Mouse (Mus musculus): ENCODE results near the gene Gng13. TPM values are rescaled to one million over a fixed set of nuclear protein-coding genes. Genes with fewer than 3 reads are reported as not detected.

Gng13 gene
- polyA plus RNA-seq (2012; rRNA removed): not detected in 2 replicates

DNA sequence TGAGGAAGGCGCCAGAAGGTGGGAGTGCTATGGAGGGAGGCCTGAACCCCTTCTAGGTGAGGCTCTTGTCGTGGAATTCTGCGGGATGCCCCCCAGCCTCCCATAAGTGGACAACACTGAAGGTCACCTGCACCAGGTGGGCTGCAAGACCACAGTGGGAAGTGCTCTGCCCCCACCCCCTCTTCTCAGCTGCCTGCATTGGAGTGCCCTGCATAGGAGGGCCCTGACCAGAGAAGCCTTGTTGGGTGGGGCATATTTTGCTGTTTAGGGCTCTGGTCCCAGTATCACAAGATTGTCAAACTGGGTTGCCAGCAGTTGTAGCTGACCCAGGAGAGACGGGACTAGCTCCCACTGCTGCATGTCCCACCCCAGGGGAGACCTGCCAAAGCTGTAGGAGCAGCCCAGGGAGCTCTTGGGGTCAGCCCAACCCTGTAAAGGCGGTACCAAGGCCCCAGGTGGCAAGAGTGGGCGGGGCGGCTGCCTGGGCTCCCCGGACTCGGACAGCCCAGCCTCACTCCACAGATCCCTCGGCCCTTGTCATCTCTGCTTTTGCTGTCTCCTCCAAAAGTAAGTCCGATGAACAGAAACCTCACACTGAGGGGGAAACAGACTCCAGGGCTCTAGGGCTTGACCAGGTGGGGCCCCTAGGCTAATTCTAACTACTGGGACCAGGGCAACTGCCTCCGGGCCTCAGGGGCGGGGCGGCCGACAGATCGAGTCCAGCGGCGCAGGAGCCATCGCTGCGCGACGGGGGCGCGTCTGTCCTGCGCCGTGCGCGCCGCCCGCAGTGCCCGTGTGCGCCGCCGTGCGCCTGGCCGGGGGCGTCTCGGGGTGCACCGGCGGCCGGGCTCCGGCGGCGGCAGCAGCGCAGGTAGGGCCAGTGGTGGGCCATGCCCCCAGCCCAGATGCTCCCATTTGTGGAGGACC lies at the start of gene Gng13:
Gene Gng13, plus strand, starts transcription at position 461 of the 927 bp plus-strand sequence.
- peak; percentile 20 for DNase-seq (ENCODE audit: low spot score)

DNA sequence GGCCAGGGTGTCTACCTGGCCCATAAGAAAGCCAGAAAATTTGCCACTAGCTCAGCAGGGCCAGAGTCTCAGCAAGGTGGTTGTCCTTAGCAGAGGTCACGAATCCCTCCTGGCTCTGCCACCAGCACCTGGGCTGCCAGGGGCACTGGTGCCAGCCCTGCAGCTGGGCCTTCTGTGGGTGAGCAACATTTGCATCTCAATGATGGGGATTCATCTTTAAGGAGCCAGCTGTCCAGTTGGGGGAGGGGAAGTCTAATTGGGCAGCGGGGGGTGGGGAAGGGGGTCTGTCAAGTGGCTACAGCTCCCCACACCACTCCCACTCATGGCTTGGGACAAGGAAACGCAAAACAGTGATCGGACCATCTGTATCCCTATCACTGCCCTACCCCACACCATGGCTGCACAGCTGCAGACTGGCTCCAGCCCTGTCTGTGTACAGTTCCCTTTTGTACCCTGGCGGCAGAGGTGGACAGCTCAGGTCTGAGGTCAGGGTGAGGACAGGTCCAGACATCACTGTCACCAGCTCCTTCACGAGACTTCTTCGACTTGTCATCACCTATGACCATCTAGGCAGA lies 48.4 kb upstream of the Gng13 start:
- no peak for DNase-seq (ENCODE audit: low spot score)

- DNase-seq (ENCODE audit: low spot score): no peak
Measured at GRCm38 (mm10) chr17:25672982-25673381, 44.0 kb upstream of the Gng13 start.

DNA sequence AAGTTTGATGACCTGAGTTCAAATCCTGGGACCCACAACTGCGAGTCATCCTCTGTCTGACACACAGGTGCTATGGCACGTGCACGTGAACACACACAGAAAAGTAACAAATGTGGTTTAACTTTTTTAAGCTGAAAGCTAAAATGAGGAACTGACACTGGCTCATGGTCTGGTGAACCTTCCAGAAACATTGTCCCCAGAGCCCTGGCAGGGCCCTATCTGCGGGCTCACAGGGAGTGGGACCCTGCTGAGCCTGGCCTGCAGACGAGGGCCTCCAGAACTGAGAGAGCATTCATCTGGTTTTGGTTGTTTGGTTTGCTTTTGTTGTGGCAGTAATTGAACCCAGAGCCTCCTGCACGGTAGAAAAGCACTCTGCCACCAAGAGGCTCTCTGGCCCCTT lies 39.0 kb upstream of the Gng13 start:
- no peak for DNase-seq (ENCODE audit: low spot score)

- DNase-seq (ENCODE audit: low spot score): no peak
Measured at GRCm38 (mm10) chr17:25679818-25680217, 37.2 kb upstream of the Gng13 start.

DNA sequence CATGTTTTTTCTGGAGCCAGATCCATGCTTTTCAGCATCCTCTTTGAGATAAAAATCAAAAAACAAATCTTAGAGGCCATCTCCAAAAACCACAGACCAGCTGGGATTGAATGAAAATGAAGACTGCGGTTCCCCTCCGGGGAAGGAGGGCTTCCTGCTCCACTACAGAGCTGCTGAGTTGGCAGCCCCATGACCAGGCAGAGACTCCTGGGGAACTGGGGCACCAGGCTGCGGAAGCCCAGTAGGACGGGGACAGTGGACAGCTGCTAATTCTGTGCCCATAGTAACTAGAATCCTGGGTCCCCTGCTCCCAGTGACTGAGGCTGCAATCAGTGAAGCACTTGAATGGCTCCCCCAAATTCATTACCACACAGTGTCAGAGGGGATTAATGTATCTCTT lies 35.3 kb upstream of the Gng13 start:
- no peak for DNase-seq (ENCODE audit: low spot score)

DNA sequence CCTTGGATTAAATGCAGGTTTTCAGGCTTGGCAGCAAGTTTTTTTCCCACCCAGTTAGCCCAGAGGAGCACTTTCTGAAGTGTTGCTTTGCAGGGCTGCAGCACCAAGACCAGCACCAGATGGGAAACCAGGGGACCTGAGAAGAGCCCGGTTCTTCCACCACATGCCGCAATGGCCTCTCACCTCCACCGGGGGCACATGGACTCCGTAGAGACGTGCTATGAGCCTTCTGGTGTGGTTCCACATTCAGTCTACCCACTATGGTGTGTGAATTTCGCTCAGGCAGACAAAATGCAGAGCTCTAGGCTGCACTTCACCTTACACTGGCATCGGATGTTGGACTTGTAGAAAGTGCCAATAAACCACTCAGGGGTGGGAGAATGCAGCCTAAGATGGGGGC lies 30.6 kb upstream of the Gng13 start:
- no peak for DNase-seq (ENCODE audit: low spot score)

DNA sequence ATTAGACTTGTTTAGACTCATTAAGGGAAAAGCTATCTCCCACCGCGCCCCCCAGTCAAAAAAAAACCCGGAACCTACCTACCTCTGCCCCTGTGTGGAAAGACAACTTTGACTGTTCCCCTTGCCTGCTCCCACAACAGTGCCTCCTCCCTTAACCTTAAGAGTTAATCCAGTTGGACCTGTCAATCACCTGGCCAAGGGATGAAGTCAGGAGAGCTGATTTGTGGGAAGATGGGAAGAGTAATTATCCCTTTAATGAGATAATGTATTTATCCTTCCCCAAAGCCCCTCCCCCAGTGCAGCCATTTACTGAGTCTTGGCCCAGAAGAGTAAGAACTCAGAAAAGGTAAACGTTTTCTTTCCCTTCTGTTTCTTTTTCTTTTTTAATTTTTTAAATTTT lies 28.0 kb upstream of the Gng13 start:
- no peak for DNase-seq (ENCODE audit: low spot score)

DNA sequence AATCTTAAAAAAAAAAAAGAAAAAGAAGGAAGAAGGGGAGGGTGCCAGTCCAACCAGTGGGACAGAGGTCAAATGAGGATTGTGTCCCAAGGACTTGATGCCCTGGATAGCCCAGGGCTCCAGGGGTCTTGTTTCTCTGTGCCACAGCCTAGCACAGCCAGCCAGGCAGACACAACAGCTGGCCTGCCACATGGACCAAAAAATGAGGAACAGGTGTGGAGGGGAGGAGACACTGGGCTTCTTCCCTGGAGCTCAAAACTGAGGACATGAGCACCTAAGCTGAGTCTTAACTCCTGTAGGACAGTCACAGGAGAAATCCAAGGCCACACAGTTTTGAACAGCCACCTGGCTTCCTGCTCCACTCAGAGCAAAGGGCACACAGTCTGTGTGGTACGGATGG lies 20.7 kb upstream of the Gng13 start:
- no peak for DNase-seq (ENCODE audit: low spot score)

DNA sequence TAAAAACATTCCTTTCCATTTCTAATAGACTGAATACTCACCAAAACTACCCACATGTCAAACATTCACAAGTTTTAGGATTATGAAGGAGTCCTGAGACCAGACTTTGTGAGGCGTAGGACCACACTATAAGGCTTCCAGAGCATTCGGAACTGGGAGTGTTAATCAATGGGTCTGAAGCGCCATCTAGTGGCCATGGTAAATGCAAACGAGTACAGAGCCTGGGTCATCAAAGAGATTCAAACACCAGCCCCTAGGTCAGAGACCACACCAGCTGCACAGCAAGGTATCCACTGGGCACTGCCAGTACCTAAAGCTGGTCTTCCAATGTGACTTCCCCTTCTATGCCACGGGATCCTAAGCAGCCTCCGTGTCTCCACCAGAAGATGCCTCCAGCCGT lies 18.5 kb upstream of the Gng13 start:
- DNase-seq (ENCODE audit: low spot score): no peak

DNA sequence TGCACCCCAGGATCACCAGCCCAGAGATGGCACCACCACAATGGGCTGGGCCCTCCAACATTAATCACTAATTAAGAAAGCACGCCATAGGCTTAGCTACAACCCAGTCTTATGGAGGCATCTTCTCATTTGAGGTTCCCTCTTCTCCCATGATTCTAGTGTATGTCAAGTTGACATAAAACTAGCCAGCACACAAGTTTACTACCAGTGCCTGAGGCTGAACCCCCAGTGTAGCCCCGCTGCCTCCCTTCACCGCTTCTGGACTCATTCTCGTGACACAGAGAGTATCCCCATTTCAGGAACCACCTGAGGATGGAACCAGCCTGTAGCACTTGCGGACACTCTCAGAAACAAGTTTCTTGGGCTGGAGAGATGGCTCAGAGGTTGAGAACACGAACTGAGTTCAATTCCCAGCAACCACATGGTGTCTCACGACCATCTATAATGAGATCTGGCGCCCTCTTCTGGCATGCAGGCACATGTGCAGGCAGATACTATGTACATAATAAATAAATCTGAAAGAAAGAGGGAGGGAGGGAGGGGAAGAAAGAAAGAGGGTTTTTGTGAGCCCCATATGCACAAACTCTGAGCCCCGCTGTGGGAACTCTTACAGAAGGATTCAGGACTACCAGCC lies 16.0 kb upstream of the Gng13 start:
- DNase-seq (ENCODE audit: low spot score): no peak

GRCm38 (mm10) chr17:25709994-25710393 lies 7.0 kb upstream of the Gng13 start:
- no peak for DNase-seq (ENCODE audit: low spot score)

- no peak for DNase-seq (ENCODE audit: low spot score)
Measured at GRCm38 (mm10) chr17:25711136-25711535, 5.8 kb upstream of the Gng13 start.

DNA sequence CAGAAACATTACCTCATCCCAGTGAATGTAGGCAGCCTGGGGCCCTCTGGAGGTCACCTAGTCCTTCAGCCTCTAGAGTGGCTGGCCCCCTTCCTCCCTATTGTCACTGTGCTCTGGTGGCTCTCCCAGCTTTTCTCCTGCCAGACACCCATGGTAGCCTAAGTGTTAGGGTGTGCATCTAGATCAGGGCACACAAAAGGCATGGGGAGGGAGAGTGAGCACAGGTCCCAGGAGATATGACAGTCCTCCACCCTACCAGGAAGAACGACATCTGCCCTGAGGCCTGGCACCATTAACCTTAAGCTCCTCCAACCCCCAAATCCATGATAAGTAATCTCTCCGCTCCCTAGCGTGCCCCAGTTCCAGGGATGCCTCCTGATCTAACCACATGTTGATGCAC lies 1.3 kb upstream of the Gng13 start:
- DNase-seq (ENCODE audit: low spot score): peak; percentile 13

GRCm38 (mm10) chr17:25716130-25716529 lies 841 bp upstream of the Gng13 start:
- DNase-seq (ENCODE audit: low spot score): peak; percentile 17

GRCm38 (mm10) chr17:25717691-25718090 lies 720 bp downstream of the Gng13 start:
- DNase-seq (ENCODE audit: low spot score): no peak

GRCm38 (mm10) chr17:25721476-25721875 lies 4.5 kb downstream of the Gng13 start:
- no peak for DNase-seq (ENCODE audit: low spot score)

- DNase-seq (ENCODE audit: low spot score): no peak
Measured at GRCm38 (mm10) chr17:25723470-25723869, 6.5 kb downstream of the Gng13 start.

DNA sequence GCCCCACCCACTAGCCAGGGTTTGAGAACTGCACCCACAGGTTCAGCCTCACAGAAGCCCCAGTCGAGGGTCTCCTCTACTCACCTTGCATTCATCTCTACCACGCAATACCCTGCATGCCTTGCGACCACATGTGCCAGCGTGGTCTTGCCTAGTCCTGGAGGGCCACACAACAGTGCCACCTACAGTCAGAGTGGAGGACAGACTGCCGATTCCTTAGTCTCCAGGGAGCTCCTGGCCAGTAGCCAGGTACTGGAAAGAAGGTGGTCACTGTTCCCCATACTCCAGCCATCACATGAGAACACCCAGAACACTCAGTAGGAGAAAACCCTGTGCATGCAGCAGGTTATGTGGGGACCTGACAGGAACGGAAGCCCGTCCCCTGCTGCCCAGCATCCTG lies 6.9 kb downstream of the Gng13 start:
- no peak for DNase-seq (ENCODE audit: low spot score)

DNA sequence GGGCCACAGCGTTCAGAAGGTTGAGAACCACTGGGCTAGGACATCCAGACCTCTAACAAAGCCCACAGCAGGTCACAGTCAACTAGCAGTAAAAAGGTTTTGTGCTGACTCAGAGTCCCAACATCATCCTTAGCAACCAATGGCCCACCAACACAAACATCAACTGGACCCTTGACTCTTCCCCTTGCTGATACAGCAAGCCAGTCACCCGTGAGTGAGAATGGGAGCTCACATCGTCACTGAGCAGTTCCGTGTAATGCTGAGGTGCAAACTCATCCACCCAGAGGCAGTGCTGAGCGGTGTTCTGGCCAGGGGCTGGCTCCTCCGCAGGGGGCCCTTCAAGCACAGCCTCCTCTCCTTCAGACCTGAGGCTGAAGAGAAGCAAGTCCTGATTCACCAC lies 8.3 kb downstream of the Gng13 start:
- no peak for DNase-seq (ENCODE audit: low spot score)

- DNase-seq (ENCODE audit: low spot score): peak; percentile 91
Measured at GRCm38 (mm10) chr17:25727265-25728008, 10.5 kb downstream of the Gng13 start, which contains the start of the genes Chtf18 and Rpusd1. TSS of gene Chtf18 (minus strand) at chr17:25727419. TSS of gene Rpusd1 (plus strand) at chr17:25727670.

DNA sequence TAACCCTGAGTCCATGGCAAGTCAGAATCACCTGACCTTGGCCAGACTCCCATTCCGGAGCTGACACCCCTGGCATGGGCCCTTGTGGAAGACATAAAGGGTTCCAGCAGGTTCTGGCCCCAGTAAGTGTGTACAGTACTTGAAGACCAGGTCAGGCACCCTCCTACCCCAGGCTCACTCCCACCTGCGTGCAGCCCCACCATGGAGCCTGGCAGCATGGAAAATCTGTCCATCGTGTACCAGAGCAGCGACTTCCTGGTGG lies 11.0 kb downstream of the Gng13 start:
- no peak for DNase-seq (ENCODE audit: low spot score)
